Mouse (Mus musculus): ENCODE results near the gene Vps37d. TPM values are rescaled to one million over a fixed set of nuclear protein-coding genes. Genes with fewer than 3 reads are reported as not detected.

Vps37d gene
- polyA plus RNA-seq, 1 experiment from 2014 or later: 3.5 TPM

GRCm38 (mm10) chr5:135040777-135041176, 37.3 kb downstream of the Vps37d start:
- Histone ChIP-seq H3K4me3 (ENCODE audit: control insufficient read depth in 1 of 2, insufficient read depth in 1 of 2, low read depth in 1 of 2, low read length in 2 of 2) (no peak overlapping the region), H3K36me3 (ENCODE audit: control insufficient read depth, insufficient read depth, low read length) (peaks cover 49% of the 10 kb centered on the region), H3K9me3 (ENCODE audit: control insufficient read depth, low read length) (no peaks in the 10 kb centered on the region), H3K4me1 (ENCODE audit: control insufficient read depth in 2 of 2, insufficient read depth in 2 of 2, low read length in 2 of 2) (peaks cover 11 to 12% of the 10 kb centered on the region in 2 experiments), H3K4me2 (ENCODE audit: low read length) (no peak overlapping the region), H3K27ac (replicated peaks in 1 of 2; ENCODE audit: control insufficient read depth in 1 of 2, insufficient read depth in 1 of 2, low read depth in 2 of 2, low read length in 2 of 2) (0 out of 4 replicates have a peak overlapping the region, but pooled peaks of 1 of the 2 experiments have one; percentile 14), H3K9ac (ENCODE audit: low read length) (peak overlapping the region; percentile 34; the same call in 1 of the 2 replicates), H3K27me3 (ENCODE audit: control insufficient read depth, insufficient read depth, low read length) (no peaks in the 10 kb centered on the region)
- WGBS: 41% methylated on average over 11 of the region's 11 CpGs
- no peak for ATAC-seq (ENCODE audit: insufficient number of reproducible peaks, insufficient read depth, low FRiP score, low read depth)

- Histone ChIP-seq H3K4me2 (ENCODE audit: low read length) (no peak overlapping the region), H3K9me3 (ENCODE audit: control insufficient read depth, low read length) (no peaks in the 10 kb centered on the region), H3K36me3 (ENCODE audit: control insufficient read depth, insufficient read depth, low read length) (peaks cover 42% of the 10 kb centered on the region), H3K9ac (ENCODE audit: low read length) (peak overlapping the region; percentile 34), H3K4me3 (ENCODE audit: control insufficient read depth in 1 of 2, insufficient read depth in 1 of 2, low read depth in 1 of 2, low read length in 2 of 2) (no peak overlapping the region), H3K27ac (replicated peaks in 1 of 2; ENCODE audit: control insufficient read depth in 1 of 2, insufficient read depth in 1 of 2, low read depth in 2 of 2, low read length in 2 of 2) (0 out of 4 replicates have a peak overlapping the region, but pooled peaks of 1 of the 2 experiments have one; percentile 14), H3K4me1 (ENCODE audit: control insufficient read depth in 2 of 2, insufficient read depth in 2 of 2, low read length in 2 of 2) (peaks cover 11 to 12% of the 10 kb centered on the region in 2 experiments), H3K27me3 (ENCODE audit: control insufficient read depth, insufficient read depth, low read length) (no peaks in the 10 kb centered on the region)
- WGBS: 29% methylated on average over 6 of the region's 6 CpGs
- ATAC-seq (ENCODE audit: insufficient number of reproducible peaks, insufficient read depth, low FRiP score, low read depth): no peak
Measured at GRCm38 (mm10) chr5:135040059-135040458, 38.0 kb downstream of the Vps37d start.

GRCm38 (mm10) chr5:135039541-135039940, 38.5 kb downstream of the Vps37d start:
- Histone ChIP-seq H3K4me1 (ENCODE audit: control insufficient read depth in 2 of 2, insufficient read depth in 2 of 2, low read length in 2 of 2) (peaks cover 11 to 12% of the 10 kb centered on the region in 2 experiments), H3K9me3 (ENCODE audit: control insufficient read depth, low read length) (peaks cover 3% of the 10 kb centered on the region; the same call in 1 of the 2 replicates), H3K27ac (replicated peaks in 1 of 2; ENCODE audit: control insufficient read depth in 1 of 2, insufficient read depth in 1 of 2, low read depth in 2 of 2, low read length in 2 of 2) (no peak overlapping the region), H3K4me3 (ENCODE audit: control insufficient read depth in 1 of 2, insufficient read depth in 1 of 2, low read depth in 1 of 2, low read length in 2 of 2) (no peak overlapping the region), H3K9ac (ENCODE audit: low read length) (no peak overlapping the region), H3K36me3 (ENCODE audit: control insufficient read depth, insufficient read depth, low read length) (peaks cover 37% of the 10 kb centered on the region), H3K27me3 (ENCODE audit: control insufficient read depth, insufficient read depth, low read length) (no peaks in the 10 kb centered on the region), H3K4me2 (ENCODE audit: low read length) (no peak overlapping the region)
- ATAC-seq (ENCODE audit: insufficient number of reproducible peaks, insufficient read depth, low FRiP score, low read depth): no peak
- WGBS: 77% methylated on average over 9 of the region's 9 CpGs

- Histone ChIP-seq H3K4me3 (ENCODE audit: control insufficient read depth in 1 of 2, insufficient read depth in 1 of 2, low read depth in 1 of 2, low read length in 2 of 2) (no peak overlapping the region), H3K27me3 (ENCODE audit: control insufficient read depth, insufficient read depth, low read length) (no peaks in the 10 kb centered on the region), H3K36me3 (ENCODE audit: control insufficient read depth, insufficient read depth, low read length) (peaks cover 30% of the 10 kb centered on the region), H3K4me2 (ENCODE audit: low read length) (no peak overlapping the region), H3K9ac (ENCODE audit: low read length) (no peak overlapping the region), H3K4me1 (ENCODE audit: control insufficient read depth in 2 of 2, insufficient read depth in 2 of 2, low read length in 2 of 2) (peaks cover 11 to 12% of the 10 kb centered on the region in 2 experiments), H3K27ac (replicated peaks in 1 of 2; ENCODE audit: control insufficient read depth in 1 of 2, insufficient read depth in 1 of 2, low read depth in 2 of 2, low read length in 2 of 2) (no peak overlapping the region), H3K9me3 (ENCODE audit: control insufficient read depth, low read length) (peaks cover 3% of the 10 kb centered on the region; the same call in 1 of the 2 replicates)
- WGBS: 78% methylated on average over 3 of the region's 3 CpGs
- ATAC-seq (ENCODE audit: insufficient number of reproducible peaks, insufficient read depth, low FRiP score, low read depth): no peak
Measured at GRCm38 (mm10) chr5:135037946-135038345, 40.1 kb downstream of the Vps37d start.

- WGBS: 53% methylated on average over 18 of the region's 18 CpGs
- H3K4me1 ChIP-seq (ENCODE audit: control insufficient read depth in 2 of 2, insufficient read depth in 2 of 2, low read length in 2 of 2): peaks cover 9 to 10% of the 10 kb centered on the region in 2 experiments
- no peak overlapping the region for H3K9ac ChIP-seq (ENCODE audit: low read length)
- H3K27me3 ChIP-seq (ENCODE audit: control insufficient read depth, insufficient read depth, low read length): no peaks in the 10 kb centered on the region
- H3K9me3 ChIP-seq (ENCODE audit: control insufficient read depth, low read length): peaks cover 3% of the 10 kb centered on the region; the same call in 1 of the 2 replicates
- ATAC-seq (ENCODE audit: insufficient number of reproducible peaks, insufficient read depth, low FRiP score, low read depth): no peak
- H3K4me3 ChIP-seq (ENCODE audit: control insufficient read depth in 1 of 2, insufficient read depth in 1 of 2, low read depth in 1 of 2, low read length in 2 of 2): no peak overlapping the region
- H3K27ac ChIP-seq (replicated peaks in 1 of 2; ENCODE audit: control insufficient read depth in 1 of 2, insufficient read depth in 1 of 2, low read depth in 2 of 2, low read length in 2 of 2): no peak overlapping the region
- H3K36me3 ChIP-seq (ENCODE audit: control insufficient read depth, insufficient read depth, low read length): peaks cover 24% of the 10 kb centered on the region
- H3K4me2 ChIP-seq (ENCODE audit: low read length): no peak overlapping the region
Measured at GRCm38 (mm10) chr5:135035608-135036359, 42.3 kb downstream of the Vps37d start.

GRCm38 (mm10) chr5:135034593-135034992, 43.5 kb downstream of the Vps37d start:
- 93% methylated on average over 2 of the region's 2 CpGs for WGBS
- ATAC-seq (ENCODE audit: insufficient number of reproducible peaks, insufficient read depth, low FRiP score, low read depth): no peak

DNA sequence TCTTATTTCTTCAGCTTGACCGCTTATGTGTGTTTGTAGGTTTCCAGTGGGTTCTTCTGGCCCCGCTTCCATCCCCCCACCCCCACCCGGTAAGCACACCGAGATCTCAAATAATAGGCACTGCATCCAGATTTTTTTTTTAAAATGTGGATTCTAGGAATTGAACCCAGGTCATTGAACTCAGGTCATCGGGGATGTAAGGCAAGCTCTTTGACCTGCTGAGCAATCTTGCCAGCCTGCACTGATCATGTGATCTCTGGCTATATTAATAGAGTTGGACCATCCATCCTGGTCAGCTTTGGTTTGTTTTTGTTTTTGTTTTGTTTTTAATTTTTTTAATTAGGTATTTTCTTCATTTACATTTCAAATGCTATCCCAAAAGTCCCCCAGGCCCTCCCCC, 45.5 kb downstream of the Vps37d start:
- H3K27ac ChIP-seq (replicated peaks in 1 of 2; ENCODE audit: control insufficient read depth in 1 of 2, insufficient read depth in 1 of 2, low read depth in 2 of 2, low read length in 2 of 2): no peak overlapping the region
- no peak overlapping the region for H3K4me3 ChIP-seq (ENCODE audit: control insufficient read depth in 1 of 2, insufficient read depth in 1 of 2, low read depth in 1 of 2, low read length in 2 of 2)
- no peaks in the 10 kb centered on the region for H3K27me3 ChIP-seq (ENCODE audit: control insufficient read depth, insufficient read depth, low read length)
- peaks cover 3% of the 10 kb centered on the region; the same call in 1 of the 2 replicates for H3K9me3 ChIP-seq (ENCODE audit: control insufficient read depth, low read length)
- peaks cover 12 to 13% of the 10 kb centered on the region in 2 experiments for H3K4me1 ChIP-seq (ENCODE audit: control insufficient read depth in 2 of 2, insufficient read depth in 2 of 2, low read length in 2 of 2)
- WGBS: 87% methylated on average over 5 of the region's 5 CpGs
- no peak overlapping the region for H3K4me2 ChIP-seq (ENCODE audit: low read length)
- no peak for ATAC-seq (ENCODE audit: insufficient number of reproducible peaks, insufficient read depth, low FRiP score, low read depth)
- H3K36me3 ChIP-seq (ENCODE audit: control insufficient read depth, insufficient read depth, low read length): peaks cover 9% of the 10 kb centered on the region
- H3K9ac ChIP-seq (ENCODE audit: low read length): no peak overlapping the region

More at GRCm38 (mm10) chr5:135034593-135034992, 43.5 kb downstream of the Vps37d start:
- peaks cover 24% of the 10 kb centered on the region for H3K36me3 ChIP-seq (ENCODE audit: control insufficient read depth, insufficient read depth, low read length)
- peaks cover 3% of the 10 kb centered on the region; the same call in 1 of the 2 replicates for H3K9me3 ChIP-seq (ENCODE audit: control insufficient read depth, low read length)
- no peak overlapping the region for H3K4me2 ChIP-seq (ENCODE audit: low read length)
- H3K27ac ChIP-seq (replicated peaks in 1 of 2; ENCODE audit: control insufficient read depth in 1 of 2, insufficient read depth in 1 of 2, low read depth in 2 of 2, low read length in 2 of 2): no peak overlapping the region
- 0 out of 4 replicates have a peak, but pooled peaks cover 0 to under 1% of the 10 kb centered on the region in 2 experiments for H3K4me1 ChIP-seq (ENCODE audit: control insufficient read depth in 2 of 2, insufficient read depth in 2 of 2, low read length in 2 of 2)
- H3K4me3 ChIP-seq (ENCODE audit: control insufficient read depth in 1 of 2, insufficient read depth in 1 of 2, low read depth in 1 of 2, low read length in 2 of 2): no peak overlapping the region
- H3K27me3 ChIP-seq (ENCODE audit: control insufficient read depth, insufficient read depth, low read length): no peaks in the 10 kb centered on the region
- H3K9ac ChIP-seq (ENCODE audit: low read length): no peak overlapping the region
